Mouse (Mus musculus) adrenal gland, postnatal 10 days (tissue): Measurements from ENCODE around the gene Nbeal2. TPM values are rescaled to one million over a fixed set of nuclear protein-coding genes. Genes with fewer than 3 reads are reported as not detected.
A peak's percentile ranks its signal among the peaks of the same experiment; 100 is the strongest.

Source experiments
- DNase-seq: peaks from one replicate; pipeline ENCODE4 v3.0.0; 2021; ENCODE audit warnings: mixed read lengths
- total RNA-seq, 2 experiments: library from RNA; stranded (reverse); gene quantifications; 2 replicates each; pipeline ENCODE4 v1.2.3; 2021

Gene Nbeal2
- total RNA-seq, 2 experiments from 2014 or later: 8.2 to 12.0 TPM

DNA sequence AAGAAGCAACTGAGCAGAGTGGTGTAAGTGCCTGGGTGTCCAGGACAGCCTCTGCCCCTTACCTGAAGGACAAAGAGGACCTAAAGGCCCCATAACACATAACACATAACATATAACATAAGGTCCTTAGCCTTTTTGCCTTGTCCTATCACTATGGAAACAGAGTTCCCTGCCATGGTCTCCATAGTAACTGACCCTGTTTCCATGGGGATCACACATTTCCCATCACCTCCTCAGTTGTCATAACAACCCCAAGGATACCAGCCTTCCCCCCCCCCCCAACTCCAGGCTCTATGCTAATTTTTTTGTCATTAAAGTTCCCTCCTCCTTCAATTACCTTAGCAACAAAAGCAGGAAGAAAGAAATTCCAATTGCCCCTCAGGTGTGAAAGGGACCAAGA lies 4.2 kb downstream of the Nbeal2 start:
- no peak for DNase-seq

- no peak for DNase-seq
Measured at GRCm38 (mm10) chr9:110645219-110645618, 8.7 kb downstream of the Nbeal2 start.

DNA sequence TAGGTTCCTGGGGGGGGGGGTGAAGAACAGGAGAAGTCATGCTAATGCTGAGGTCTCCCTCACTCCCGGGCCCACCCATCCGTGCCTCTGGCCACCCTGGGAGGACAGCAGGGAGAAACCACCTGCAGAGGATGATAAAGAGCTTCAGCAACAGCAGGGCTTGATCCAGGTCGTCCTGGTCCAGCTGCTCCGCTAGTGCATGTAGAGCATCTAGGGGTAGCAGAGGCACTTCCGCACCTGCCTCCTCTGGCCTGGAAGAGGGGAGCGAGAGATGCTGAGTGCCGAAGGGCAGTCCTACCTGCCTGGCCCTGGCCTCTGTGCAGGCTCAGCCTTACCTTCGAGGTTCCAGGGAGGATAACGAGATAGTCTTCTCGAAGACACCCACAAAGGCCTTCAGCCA lies 9.7 kb downstream of the Nbeal2 start:
- DNase-seq: no peak

DNA sequence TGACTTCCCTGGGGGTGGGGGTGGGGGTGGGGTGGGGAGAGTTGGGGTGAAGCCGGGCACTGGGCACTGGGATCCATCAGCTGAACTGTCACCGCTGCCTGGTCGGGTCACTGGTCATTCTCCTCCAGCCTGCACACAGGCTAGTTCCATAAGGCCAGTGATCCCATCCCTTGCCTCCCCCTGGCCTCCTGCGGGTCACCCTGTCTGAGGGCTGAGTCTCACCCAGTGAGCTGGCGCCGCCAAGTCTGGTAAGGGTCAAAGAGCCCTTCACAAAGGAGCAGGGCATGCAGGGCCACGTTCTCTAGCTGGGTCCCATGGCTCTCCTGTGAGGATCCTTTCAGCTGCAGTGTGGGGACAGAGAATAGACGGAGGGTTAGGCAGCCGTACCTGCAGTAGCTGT lies 10.2 kb downstream of the Nbeal2 start:
- DNase-seq: no peak

GRCm38 (mm10) chr9:110642812-110643524 lies 11.0 kb downstream of the Nbeal2 start:
- DNase-seq: no peak

DNA sequence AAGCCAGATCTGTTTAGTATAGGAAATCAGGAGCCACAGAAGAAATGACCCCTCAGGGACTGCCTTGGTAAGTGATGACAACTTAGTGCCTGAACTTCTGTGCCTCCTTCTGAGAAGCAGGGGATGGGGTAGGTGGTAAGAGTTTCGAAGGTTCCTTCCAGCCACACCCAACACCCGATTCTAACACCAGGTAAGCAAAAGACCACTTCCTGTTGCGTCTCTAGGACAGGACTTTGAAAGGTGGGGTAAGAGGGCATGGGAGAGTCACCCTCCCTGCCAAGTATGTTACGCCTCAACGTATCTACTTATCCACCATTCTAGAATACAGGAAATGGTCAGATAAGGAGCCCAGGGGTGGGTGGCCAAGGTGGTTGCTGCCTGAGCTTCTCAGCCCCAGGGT lies 13.0 kb downstream of the Nbeal2 start:
- no peak for DNase-seq

DNA sequence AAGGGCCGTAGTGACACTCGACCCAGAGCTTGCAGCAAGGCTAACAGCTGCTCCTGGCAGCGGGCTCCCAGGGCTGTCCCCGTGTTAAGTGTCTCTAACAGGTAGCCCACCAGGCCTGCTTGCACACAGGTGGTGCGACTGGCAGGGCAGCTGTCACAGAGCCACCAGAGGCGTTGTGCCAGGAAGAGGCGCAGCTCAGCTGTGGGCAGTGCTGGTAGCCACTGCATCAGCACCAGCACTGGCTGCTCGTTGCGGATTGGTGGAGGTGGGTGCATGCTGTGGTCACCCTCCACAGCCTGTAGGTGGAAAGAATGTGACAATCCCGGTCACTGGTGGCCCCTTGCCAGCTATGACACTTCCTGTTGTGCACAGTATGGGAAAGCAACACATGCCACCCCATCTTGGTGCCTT lies 15.3 kb downstream of the Nbeal2 start:
- DNase-seq: no peak

DNA sequence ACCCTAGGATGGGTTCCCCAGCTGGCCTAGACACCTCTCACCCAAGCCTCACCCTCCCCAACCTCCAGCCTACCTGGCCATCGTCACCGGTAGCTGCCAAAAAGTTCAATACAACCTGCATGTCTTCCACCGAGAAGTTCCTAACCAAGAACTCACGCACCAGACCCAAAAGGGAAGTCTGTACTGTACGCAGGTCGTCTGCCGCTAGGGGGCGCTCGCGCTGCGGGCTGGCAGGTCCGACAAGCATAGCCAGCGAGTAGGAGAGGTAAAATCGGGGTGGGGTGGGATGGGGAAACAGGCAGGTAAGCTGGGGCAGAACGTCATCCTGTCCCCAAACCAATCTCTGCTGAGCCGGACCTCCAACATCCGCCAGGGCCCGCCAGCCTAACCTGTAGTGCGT lies 18.7 kb downstream of the Nbeal2 start:
- DNase-seq: peak; percentile 96

DNA sequence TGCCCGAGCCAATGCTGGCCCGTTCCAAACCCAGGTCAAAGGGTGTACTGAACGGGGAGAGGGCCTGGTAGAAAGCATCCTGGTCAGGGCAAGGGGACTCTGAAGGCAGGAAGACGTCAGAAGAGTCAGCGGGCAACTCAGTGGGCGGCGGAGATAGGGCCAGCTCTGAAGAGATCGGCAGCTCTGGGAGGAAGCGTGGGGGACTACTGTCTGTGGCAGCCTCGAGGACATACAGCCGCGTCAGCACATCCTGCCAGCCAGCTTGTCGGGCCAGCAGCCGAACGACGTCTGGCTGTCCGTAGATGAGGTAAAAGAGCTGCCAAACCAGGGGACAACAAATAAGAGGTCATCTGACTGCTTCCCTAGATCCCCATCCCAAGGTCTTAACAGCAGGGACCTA lies 20.1 kb downstream of the Nbeal2 start:
- DNase-seq: no peak

DNA sequence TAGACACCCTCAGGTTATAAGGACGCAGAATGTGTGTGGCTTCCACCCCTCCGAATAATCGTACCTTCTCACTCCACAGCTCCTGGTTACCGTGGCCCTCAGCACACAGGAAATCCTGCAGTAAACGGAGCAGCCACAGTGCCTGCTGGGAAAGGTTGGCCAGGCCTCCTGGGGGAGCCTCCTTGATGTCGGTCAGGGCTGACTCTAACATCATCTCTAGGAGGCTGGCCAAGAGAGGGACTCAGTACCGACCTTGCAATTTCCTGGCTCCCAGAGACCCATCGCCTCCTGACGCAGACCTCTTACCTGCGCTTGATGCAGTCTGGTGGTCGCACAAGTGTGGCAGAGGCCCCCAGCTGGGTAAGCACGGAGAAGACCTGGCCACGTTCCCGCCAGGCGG lies 21.3 kb downstream of the Nbeal2 start:
- peak; percentile 47 for DNase-seq

GRCm38 (mm10) chr9:110631651-110632275 lies 22.2 kb downstream of the Nbeal2 start:
- no peak for DNase-seq

DNA sequence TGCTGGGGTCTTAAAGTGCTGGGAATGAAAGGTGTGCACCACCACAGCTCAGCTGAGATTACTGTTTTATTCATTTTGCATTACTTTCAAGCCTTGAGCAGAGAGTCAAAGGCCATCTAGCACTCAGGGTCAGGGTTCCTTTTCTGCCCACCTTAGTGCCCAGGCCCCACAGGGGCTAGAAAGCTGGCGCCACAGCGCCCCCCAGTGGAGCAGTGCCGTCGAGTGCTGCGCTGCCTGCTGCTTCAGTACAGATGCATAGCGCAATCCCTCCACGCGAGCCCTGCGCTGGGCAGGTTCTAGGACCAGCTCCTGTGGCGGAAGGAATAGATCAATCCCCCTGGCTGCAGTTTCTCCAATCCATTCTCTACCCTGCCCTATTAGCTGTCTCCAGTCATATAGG lies 22.8 kb downstream of the Nbeal2 start:
- DNase-seq: peak; percentile 86

GRCm38 (mm10) chr9:110630171-110630570 lies 23.8 kb downstream of the Nbeal2 start:
- DNase-seq: no peak

- DNase-seq: no peak
Measured at GRCm38 (mm10) chr9:110625350-110625908, 28.5 kb downstream of the Nbeal2 start.

GRCm38 (mm10) chr9:110624361-110625166 lies 29.4 kb downstream of the Nbeal2 start, which contains the start of gene Nradd:
TSS of gene Nradd (minus strand) at chr9:110624452.
- DNase-seq: peak; percentile 92

DNA sequence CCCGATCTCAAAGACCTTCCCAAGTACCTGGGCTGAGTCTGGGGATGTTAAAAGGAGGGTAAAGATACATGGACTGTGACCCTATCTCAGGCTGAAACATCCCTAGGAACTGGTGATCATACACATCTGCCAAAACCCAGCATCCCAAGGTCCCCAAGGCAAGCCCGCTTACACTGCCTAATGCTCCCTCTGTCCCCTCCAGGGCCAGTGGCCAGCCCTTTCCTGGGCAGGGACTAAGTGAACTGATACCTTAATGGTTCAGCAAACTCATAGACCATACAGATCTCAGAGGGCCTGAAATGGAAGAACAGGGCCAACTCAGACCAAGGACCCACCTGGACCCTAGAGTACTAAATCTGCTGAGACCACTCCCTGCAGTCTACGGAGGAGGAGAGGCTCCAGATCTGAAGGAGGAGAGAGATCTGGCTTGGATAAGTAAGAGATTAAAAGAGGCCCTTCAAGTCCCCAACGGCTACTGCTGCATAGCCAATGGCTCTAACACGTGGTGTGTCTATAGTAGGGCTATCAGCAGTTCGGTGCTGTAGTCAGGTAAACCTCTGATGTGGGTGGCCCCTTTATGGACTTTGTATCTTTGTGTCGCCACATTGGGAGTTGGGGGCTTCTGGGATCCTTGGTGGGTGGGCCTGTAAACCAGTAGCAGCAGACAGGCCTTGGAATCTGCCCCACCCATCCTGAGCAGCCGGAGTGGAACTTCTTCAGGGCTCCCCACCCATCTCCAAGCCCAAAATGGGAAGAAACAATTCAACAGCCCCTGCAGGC lies 30.4 kb downstream of the Nbeal2 start:
- DNase-seq: no peak

DNA sequence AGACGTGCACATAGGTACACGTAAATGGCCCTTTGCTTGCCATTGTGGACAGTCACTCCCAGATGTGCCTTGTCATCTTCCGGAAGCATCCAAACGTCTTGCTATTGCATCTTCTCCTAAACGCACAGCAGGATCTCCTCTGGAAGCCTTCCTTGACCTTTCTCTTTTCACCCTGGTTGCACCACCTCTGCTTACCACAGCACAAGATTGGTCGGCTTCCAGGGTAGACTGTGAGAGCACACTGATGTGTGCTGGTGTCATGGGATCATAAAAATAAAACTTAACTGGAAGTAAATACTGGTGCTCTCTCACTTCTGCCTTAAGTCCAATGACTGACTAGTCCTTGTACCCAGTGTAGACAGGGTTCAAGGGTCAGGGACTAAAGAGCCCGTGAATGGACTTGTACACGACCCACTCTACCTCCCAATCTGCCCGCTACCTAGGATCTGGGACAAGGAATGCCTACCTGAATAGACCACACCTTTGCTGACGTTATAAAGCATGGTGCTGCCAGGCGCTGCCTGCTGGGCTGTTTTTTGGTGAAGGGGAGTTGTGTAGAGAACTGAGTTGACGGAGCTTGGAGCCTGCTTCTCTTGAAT lies 31.2 kb downstream of the Nbeal2 start:
- peak; percentile 42 for DNase-seq

DNA sequence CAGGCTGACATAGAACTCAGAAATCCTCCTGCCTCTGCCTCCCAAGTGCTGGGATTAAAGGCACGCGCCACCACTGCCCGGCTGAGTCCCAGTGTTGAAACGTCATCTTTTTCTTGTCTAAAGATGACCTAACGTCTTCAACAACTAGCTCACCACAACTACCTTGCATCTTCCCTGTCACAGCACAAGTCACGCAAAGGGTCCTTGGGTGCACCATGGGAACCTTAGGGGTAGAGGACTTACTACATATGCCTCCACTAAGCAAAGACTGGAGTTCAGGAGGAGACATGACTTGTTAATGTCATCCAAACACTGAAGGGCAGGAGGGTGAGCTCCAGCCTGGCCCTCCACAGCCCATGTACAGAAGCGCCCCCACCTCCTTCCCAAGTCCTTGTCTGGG lies 33.3 kb downstream of the Nbeal2 start:
- no peak for DNase-seq

DNA sequence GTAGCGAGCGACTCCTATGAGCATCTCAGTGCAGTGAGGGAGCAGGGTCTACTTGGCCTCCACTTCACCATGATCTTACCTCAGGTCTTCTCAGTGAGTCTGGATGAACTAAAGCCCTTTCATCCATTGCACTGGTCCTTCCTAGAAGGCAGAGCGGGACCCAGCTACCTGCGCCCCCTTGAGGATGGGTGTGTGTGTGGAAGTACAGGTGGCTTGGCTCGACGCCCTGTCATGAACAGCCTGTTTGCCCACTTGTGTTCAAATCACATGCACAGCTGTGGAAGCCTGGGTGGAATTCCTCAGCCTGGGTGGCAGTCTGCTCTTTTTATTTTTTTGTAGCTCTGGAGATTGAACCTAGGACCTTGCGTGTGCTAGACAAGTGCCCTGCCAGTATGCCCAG lies 33.8 kb downstream of the Nbeal2 start:
- no peak for DNase-seq

GRCm38 (mm10) chr9:110617081-110617480 lies 36.9 kb downstream of the Nbeal2 start:
- no peak for DNase-seq

DNA sequence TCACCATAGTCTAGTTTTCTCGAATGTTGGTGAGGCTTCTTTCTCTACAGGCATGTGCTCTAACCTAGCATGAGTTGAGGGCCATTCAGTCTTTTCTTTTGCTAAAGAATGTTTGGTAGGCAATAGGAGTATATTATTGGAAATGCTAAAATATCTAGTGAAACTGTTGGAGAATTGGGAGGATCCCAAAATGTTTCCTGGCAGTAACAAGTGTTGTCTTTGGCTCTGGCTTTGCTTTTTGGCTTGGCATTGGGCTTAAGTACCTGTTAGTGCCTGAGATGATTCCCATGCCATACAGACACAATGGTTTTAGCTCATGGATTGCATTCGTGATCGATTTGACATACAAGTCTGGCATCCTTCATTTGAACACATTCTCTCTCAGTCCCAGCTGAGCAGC lies 42.5 kb downstream of the Nbeal2 start:
- DNase-seq: no peak

- no peak for DNase-seq
Measured at GRCm38 (mm10) chr9:110583521-110583920, 70.4 kb downstream of the Nbeal2 start.
